Mouse (Mus musculus) lung, postnatal 4 days (tissue): ENCODE measurements at regions not wholly inside any gene's neighbourhood (a gene's known extent, or its start where the extent isn't known, plus 50 kb on each side); places are given as distances from the start of the nearest gene placed in this dataset.

Experiments used
- DNase-seq, 2 experiments: peaks; one replicate each; pipeline ENCODE4 v3.0.0; 2021

GRCm38 (mm10) chr14:48068641-48069040 is 52.0 kb upstream of the Peli2 start:
- no peak for DNase-seq
